18 mouse cellular contexts compared by ENCODE assay signal in the genomic region with DNA sequence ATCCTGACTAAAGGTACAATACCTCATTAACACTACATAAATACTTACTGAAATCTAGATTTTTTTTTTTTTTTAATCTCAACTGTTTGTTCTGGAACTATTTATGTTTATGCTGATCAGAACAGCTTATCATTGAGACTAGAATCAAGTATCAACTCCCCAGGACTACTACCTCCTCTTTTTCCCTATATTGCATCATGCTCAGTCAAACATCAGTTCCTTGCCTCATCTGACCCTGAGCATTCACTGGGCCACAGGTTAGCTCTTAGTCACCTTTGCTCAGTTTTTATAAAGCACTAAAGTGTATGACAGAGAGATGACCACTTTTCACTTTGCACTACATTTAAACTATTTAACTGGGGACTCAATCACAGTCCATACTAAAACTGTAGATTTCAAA.
"Had no signal": no experiment of that assay in that cellular context is flagged by ENCODE, and none has a peak within 500 bp of the region (broad histone marks: within the 10 kb centered on the region; RNA-seq: fewer than 3 reads in every experiment).

No protein-coding gene starts in this region.

- H3K4me2 ChIP-seq: kidney, embryonic 15.5 days; limb, embryonic 13.5 days; liver, embryonic 13.5 days; midbrain, embryonic 13.5 days had no signal

- H3K4me1 ChIP-seq: kidney, embryonic 15.5 days; limb, embryonic 10.5 days; limb, embryonic 13.5 days; liver, embryonic 13.5 days; midbrain, embryonic 13.5 days had no signal

- H3K4me3 ChIP-seq: kidney, embryonic 15.5 days; left cerebral cortex, adult 2 months; limb, embryonic 10.5 days; limb, embryonic 13.5 days; liver, embryonic 13.5 days; midbrain, embryonic 13.5 days had no signal

- DNase-seq: kidney, adult 11 months; kidney, adult 8-10 months; kidney, postnatal 10 days; kidney, postnatal 36 days; layer of hippocampus, postnatal 36 days; liver, embryonic 13.5 days; lung, adult 2 months; lung, postnatal 14 days; lung, postnatal 4 days; right cerebral cortex, postnatal 4 days; thymus, postnatal 36 days had no signal

- H3K9ac ChIP-seq: kidney, embryonic 15.5 days; limb, embryonic 13.5 days; liver, embryonic 13.5 days; midbrain, embryonic 13.5 days had no signal

- H3K27ac ChIP-seq: kidney, embryonic 15.5 days; left cerebral cortex, adult 2 months; limb, embryonic 10.5 days; limb, embryonic 13.5 days; liver, embryonic 13.5 days; midbrain, embryonic 13.5 days had no signal

- H3K27me3 ChIP-seq: kidney, embryonic 15.5 days; limb, embryonic 13.5 days; liver, embryonic 13.5 days; midbrain, embryonic 13.5 days had no signal

- ATAC-seq: inflammation-experienced regulatory T-cells, adult 6 months; midbrain, embryonic 13.5 days; midbrain, embryonic 16.5 days had no signal

- H3K36me3 ChIP-seq: liver, embryonic 13.5 days had no signal

- H3K9me3 ChIP-seq: kidney, embryonic 15.5 days; limb, embryonic 10.5 days; limb, embryonic 13.5 days; liver, embryonic 13.5 days; midbrain, embryonic 13.5 days had no signal
